Mouse (Mus musculus): ENCODE data around the gene Klhl7. TPM values are rescaled to one million over a fixed set of nuclear protein-coding genes. Genes with fewer than 3 reads are reported as not detected.

Gene Klhl7
- total RNA-seq, 2 experiments from 2014 or later, result 93.4 to 96.9 TPM

DNA sequence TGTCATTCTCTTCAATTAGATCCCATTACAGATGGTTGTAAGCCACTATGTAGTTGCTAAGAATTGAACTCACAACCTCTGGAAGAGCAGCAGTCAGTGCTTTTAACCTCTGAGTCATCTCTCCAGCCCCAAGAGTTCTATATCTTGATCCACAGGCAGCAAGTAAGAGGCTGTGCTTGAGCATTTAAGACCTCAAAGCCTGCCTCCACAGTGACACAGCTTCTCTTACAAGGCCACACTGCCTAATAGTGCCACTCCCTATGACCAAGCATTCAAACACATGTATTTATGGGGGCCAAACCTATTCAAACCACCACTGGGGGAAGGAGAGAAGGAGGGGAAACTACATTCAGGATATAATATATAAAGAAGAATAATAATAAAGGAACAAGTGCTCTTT lies 51.8 kb downstream of the Klhl7 start:
- no peak for TF ChIP-seq CTCF (conservative IDR thresholded peaks at IDR 0.05)
- Histone ChIP-seq H3K4me3 (no peak overlapping the region), H3K27ac (no peak overlapping the region)
- no peak for DNase-seq (ENCODE audit: low spot score in 2 of 2)

DNA sequence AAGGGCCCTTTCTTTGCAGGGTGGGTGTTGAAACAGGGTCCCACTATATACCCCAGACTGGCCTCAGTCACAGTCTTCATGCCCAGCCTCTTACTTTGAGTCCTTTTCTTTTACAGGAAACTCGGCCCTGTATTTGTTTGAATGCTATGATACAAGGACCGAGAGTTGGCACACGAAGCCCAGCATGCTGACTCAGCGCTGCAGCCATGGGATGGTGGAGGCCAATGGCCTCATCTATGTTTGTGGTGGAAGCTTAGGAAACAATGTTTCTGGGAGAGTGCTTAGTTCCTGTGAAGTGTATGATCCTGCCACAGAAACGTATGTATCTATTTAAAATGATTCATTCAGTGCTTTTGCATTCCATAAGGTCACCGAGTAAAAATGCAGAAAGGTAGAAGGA lies 56.4 kb downstream of the Klhl7 start:
- TF ChIP-seq CTCF (conservative IDR thresholded peaks at IDR 0.05), result no peak
- Histone ChIP-seq H3K4me3 (no peak overlapping the region), H3K27ac (no peak overlapping the region)
- DNase-seq (ENCODE audit: low spot score in 2 of 2), result no peak

DNA sequence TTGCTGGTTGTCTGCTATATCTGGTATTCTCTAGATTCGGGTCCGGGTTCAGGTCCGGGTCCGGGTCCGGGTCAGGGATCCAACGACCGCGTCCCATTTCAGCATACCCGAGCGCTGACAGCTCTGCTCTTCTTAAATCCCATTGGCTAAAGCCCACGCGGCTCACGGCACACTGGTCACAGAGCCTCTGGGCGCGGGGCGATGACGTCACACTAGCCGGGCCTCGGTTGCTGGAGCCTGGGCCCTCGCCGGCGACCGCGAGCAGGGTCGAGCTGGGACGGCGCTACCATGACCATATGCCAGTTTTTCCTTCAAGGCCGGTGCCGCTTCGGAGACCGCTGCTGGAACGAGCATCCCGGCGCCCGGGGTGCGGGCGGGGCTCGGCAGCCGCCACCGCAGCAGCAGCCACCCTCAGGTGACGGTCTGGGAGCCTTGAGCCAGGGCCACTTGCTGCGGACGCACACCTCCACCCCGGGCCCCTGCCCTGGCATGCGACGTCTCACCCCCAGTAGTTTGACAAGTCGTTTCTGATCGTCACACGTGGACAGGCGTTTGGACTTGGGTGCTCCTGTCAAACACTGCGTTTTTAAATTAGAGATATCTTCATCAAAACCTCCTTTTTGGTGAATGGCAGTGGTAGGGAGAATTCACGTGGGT lies 64.5 kb downstream of the Klhl7 start, which contains the start of gene Nupl2:
Gene Nupl2, plus strand, starts transcription at position 175 of the 657 bp plus-strand sequence.
- peak; percentile 93 to 96 for DNase-seq (ENCODE audit: low spot score in 2 of 2)
- Histone ChIP-seq H3K4me3 (peak within 1 kb of the TSS; percentile 97), H3K27ac (peak within 1 kb of the TSS; percentile 95)
- TF ChIP-seq CTCF (conservative IDR thresholded peaks at IDR 0.05), result no peak

DNA sequence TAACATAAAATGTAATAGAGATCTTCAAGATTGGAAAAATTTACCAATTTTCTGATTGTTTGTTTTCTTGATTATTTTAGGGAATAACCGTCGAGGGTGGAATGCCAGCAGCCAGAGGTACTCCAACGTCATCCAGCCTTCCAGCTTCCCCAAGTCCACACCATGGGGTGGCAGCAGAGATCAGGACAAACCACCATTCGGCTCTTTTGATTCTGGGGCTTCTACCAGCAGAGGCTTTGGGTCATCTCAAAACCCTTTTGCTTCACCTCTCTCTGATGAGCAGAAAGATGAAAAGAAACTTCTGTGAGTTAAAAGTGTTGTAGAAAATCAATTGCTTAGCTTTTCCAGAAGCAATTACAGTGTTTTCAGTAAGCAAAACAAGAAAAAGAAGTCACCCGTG lies 66.9 kb downstream of the Klhl7 start:
- peak in 1 of 2 experiments; percentile 24 for DNase-seq (ENCODE audit: low spot score in 2 of 2)
- Histone ChIP-seq H3K27ac (no peak overlapping the region), H3K4me3 (no peak overlapping the region)
- peak; percentile 72 for TF ChIP-seq CTCF (conservative IDR thresholded peaks at IDR 0.05)

DNA sequence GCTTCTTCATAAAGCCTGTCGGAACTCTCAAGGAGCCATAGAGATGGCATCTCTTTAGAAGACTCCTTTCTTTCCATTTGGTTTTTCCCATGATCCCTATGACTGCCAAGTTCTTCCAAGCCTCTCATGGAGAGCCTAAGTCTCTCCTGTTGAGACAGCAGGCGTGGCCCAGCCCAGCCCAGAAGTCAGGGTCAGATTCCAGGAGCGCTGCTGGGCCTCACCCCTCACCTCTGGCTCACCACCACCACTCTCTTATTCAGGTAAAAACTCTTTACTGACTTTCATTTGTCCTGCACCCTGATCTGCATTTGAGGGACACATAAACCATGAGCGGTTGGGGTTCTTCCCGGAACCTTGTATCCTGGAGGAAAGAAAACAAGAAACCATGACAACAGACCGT lies 69.5 kb downstream of the Klhl7 start:
- H3K27ac ChIP-seq, result no peak overlapping the region
- TF ChIP-seq CTCF (conservative IDR thresholded peaks at IDR 0.05), result no peak
- H3K4me3 ChIP-seq, result no peak overlapping the region
- no peak for DNase-seq (ENCODE audit: low spot score in 2 of 2)

DNA sequence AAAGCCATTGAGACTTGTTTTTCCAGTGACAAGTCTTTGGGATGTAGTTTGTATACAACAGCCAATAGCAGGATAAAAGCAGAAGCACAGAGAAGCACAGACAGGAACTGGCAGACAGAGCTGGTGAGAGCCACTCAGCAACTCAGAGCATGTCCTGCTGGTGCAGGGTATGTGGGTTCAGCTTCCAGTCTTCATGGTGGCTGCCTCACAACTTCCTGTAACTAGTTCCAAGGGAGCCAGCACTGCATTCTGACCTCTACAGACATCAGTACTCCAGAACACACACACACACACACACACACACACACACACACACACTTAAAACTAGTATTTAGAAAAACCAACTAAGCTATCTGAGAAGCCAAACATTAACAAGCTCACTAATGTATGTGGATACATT lies 71.7 kb downstream of the Klhl7 start:
- no peak for DNase-seq (ENCODE audit: low spot score in 2 of 2)
- peak overlapping the region; percentile 57; the same call in 1 of the 2 replicates for H3K27ac ChIP-seq
- no peak for TF ChIP-seq CTCF (conservative IDR thresholded peaks at IDR 0.05)
- H3K4me3 ChIP-seq, result no peak overlapping the region

DNA sequence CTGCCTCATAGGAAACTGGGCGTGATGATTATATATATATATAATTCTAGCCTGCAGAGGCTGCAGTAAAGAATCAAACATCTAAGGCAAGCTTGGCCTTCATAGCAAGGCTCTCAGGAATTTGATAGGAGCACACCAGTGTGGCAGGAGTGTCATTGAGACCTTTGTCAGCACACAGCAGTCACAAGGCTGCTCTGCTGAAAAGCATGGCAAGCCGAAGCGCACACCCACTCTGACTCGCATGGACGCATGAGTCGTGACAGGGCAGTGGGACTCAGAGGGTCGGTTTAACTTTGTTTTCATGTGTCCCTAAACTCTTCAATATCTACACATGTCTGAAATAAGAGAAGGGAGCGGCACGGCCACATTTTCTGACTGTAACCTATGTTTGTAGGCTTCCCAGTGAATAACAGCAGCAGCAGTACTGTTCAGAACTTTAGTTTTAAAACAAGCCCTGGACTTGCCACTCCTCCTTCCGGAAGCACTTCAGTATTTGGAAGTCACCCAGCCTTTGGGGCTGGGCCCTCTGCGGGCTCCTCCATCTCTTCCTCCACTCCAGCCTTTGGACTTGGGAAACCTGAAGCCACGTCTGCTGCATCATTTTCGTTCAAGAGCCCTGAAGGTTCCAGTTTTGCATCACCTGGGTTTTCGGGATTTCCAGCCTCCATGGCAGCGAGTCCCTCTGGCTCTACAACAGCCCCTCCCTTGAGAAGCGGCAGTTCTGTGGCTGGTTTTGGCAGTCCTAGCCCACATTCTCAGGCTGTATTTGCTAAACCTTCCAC lies 81.3 kb downstream of the Klhl7 start:
- no peak for DNase-seq (ENCODE audit: low spot score in 2 of 2)
- TF ChIP-seq CTCF (conservative IDR thresholded peaks at IDR 0.05), result no peak
- H3K4me3 ChIP-seq, result no peak overlapping the region
- H3K27ac ChIP-seq, result no peak overlapping the region

DNA sequence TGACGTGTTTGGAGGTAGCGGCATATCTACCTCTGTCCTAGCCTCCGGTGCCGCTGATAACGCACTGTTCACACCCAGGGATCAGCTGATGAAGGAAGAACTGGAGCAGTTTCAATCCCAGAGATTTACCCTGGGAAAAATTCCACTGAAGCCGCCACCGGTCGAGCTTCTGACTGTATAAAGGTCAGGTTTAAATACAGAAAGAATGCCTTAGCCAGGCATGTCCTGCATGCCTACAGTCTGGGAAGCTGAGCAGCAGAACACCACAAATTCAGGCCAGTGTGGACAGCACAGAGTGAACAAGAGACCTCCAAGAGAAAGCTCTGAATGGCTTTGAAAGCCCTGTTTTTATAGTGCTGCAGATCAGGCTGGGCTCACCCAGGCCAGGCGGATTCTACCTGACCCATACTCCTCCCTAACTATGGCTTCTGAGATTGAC lies 81.9 kb downstream of the Klhl7 start:
- no peak for DNase-seq (ENCODE audit: low spot score in 2 of 2)
- no peak for TF ChIP-seq CTCF (conservative IDR thresholded peaks at IDR 0.05)

DNA sequence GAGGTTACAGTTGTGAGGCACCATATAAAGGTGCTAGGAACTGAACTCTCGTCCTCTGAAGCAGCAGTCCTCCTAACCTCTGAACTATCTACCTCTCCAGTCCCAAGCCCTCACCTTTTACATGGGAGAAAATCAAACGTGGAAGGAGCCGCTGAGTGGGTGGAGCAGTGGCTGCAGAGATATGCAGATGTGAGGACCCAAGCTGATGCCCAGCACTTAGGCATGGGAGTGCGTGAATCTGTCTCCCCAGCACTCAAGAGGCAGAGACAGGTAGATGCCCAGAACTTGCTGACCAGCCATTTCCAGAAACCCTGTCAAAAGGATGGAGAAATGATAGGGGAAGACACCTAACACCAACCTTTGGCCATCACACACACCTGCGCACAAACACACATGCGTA lies 82.7 kb downstream of the Klhl7 start:
- no peak overlapping the region for H3K27ac ChIP-seq
- DNase-seq (ENCODE audit: low spot score in 2 of 2), result no peak
- no peak for TF ChIP-seq CTCF (conservative IDR thresholded peaks at IDR 0.05)
- no peak overlapping the region for H3K4me3 ChIP-seq

More for the DNA sequence above, 81.9 kb downstream of the Klhl7 start:
- H3K27ac ChIP-seq, result no peak overlapping the region
- no peak overlapping the region for H3K4me3 ChIP-seq

DNA sequence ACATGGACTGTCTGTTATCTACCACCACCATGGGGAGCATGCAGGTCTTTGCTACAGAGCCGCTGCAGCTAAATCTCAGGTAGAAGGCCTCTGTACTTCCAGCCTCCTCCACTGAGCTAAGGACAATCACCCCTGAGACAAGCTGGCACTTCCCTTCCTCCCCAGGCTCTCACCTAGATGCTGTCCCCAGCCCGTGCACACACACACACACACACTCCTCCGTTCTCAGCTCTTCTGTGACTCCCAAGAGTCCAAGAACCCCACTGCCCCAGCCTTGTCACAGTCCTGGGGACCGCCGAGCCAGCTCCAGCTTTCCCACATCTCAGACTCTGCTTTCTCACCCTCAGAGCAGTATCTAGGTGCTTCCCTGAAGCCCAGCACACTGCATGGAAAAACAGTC lies 83.6 kb downstream of the Klhl7 start:
- no peak for DNase-seq (ENCODE audit: low spot score in 2 of 2)
- no peak overlapping the region for H3K27ac ChIP-seq
- TF ChIP-seq CTCF (conservative IDR thresholded peaks at IDR 0.05), result no peak
- H3K4me3 ChIP-seq, result no peak overlapping the region

DNA sequence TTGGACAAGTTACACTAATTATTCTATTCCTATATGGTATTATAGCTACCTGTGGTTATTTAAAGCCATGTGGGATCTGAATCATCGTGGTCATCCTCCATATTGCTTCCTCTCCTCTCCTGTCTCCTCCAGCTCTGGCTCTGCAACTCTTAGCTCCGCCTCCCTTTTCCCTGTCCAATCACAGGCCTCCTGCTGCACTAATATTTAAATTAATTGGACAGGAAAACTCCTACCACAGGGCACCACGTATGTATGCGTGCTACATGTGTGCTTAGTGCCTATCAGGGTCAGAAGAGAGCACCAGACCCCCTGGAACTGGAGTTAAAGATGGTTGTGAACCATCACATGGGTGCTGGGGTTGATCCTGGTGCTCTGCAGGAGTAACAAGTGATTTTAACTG lies 88.1 kb downstream of the Klhl7 start:
- no peak overlapping the region for H3K27ac ChIP-seq

DNA sequence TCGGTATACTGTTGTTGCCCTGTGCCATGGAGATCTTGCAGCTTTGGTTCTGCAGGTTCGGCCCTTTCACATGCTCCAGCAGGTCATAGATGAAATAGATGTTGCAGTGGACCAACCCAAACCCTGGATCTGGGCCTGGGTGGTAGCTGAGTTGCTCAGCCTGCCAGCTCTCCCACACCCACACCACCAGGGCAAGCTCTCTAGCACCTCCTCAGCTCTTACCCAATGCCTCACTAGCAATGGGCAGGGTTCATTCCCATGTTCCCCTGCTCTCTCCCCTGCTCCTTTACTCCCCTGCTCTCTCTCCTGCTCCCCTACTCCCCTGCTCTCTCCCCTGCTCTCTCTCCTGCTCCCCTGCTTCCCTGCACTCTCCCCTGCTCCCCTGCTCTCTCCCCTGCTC lies 91.4 kb downstream of the Klhl7 start:
- no peak overlapping the region for H3K27ac ChIP-seq
- TF ChIP-seq CTCF (conservative IDR thresholded peaks at IDR 0.05), result no peak
- no peak for DNase-seq (ENCODE audit: low spot score in 2 of 2)
- H3K4me3 ChIP-seq, result no peak overlapping the region

More for the DNA sequence above, 88.1 kb downstream of the Klhl7 start:
- no peak for TF ChIP-seq CTCF (conservative IDR thresholded peaks at IDR 0.05)
- no peak for DNase-seq (ENCODE audit: low spot score in 2 of 2)
- no peak overlapping the region for H3K4me3 ChIP-seq

DNA sequence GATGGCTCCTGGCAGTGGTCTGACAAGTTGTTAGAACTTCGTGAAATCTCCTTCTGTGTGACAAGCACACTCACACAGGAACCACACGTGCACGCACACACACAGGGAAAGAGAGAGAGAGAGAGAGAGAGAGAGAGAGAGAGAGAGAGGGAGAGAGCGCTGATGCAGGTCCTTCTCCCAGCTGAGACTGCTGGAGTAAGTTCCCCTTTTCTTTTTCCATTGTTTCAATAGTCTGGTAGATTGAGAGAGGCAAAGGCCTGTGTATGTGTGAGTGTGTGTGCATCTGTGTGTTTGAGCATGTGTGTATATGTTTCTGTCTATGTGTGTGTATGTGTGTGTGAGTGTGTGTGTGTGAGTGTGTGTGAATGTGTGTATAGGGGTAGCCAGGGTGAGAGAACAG lies 100.6 kb downstream of the Klhl7 start:
- Histone ChIP-seq H3K27ac (no peak overlapping the region), H3K4me3 (no peak overlapping the region)
- TF ChIP-seq CTCF (conservative IDR thresholded peaks at IDR 0.05), result no peak
- no peak for DNase-seq (ENCODE audit: low spot score in 2 of 2)

DNA sequence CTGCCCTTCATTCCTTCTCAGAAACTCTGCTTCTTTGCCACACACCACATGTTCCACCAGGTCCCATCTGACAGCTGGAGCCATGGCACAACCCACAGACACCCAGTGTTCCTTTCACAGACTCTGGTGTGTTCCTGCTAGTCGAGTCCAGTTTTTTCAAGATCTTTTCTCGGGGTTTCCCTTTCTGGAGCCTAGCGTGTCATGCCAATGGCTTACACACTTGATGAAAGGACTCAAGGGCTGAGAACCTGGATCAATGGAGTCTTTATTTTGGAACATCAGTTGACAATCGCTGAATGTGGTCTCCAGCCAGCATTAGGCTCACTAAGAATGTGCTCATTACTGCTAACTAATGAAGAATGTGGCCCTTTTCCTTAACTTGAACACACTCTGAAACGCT lies 102.1 kb downstream of the Klhl7 start:
- H3K27ac ChIP-seq, result peak overlapping the region; percentile 78
- peak; percentile 18 to 47 for DNase-seq (ENCODE audit: low spot score in 2 of 2)
- no peak overlapping the region for H3K4me3 ChIP-seq
- TF ChIP-seq CTCF (conservative IDR thresholded peaks at IDR 0.05), result no peak
